Mouse (Mus musculus): ENCODE results near the gene Zcrb1.

DNA sequence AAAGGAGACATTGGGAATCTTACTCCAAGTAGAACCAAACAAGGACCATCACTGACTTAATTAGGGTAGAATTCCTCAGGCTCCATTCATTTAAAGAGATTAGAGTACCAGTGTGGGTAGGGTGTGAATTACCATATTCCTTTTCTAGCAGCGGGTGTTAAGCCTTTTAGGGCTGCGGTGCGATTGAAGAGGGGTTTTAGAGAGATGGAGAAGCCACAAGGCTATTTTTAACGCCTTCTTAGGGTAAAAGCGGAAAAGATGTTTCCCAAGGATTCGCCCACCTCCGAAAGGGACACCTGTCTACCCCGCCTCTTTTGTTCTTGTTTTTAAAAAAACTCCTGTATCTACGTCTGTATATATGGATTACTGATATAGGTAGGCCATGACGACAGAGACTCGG is 865 bp downstream of the Zcrb1 start:
- TF ChIP-seq POLR2A (IDR thresholded peaks at IDR 0.05; ENCODE audit: low read depth, low read length), result no peak
- TF ChIP-seq CTCF (IDR thresholded peaks at IDR 0.05; ENCODE audit: extremely low read depth, insufficient read length, insufficient replicate concordance, low read depth, low read length), result no peak

Data from small intestine, adult 2 months (tissue).